Mouse (Mus musculus) cerebellum, postnatal 4 days (tissue): ENCODE measurements around the gene Gm382.

Experiments
- DNase-seq, 2 experiments: peaks; one replicate each; pipeline ENCODE4 v3.0.0; 2022; ENCODE audit warnings: low spot score in 2 of 2, mixed read lengths in 1 of 2

Gm382 gene

GRCm38 (mm10) chrX:127039672-127040071, at the start of gene Gm382:
Gene Gm382, plus strand, starts transcription at chrX:127039972.
- DNase-seq = no peak

- no peak for DNase-seq
Measured at GRCm38 (mm10) chrX:127070179-127070578, 30.4 kb downstream of the Gm382 start.

GRCm38 (mm10) chrX:127091282-127091681, 51.5 kb downstream of the Gm382 start:
- DNase-seq = no peak

GRCm38 (mm10) chrX:127093036-127093435, 53.3 kb downstream of the Gm382 start:
- no peak for DNase-seq

GRCm38 (mm10) chrX:127093961-127094360, 54.2 kb downstream of the Gm382 start:
- no peak for DNase-seq

- no peak for DNase-seq
Measured at GRCm38 (mm10) chrX:127104341-127104740, 64.6 kb downstream of the Gm382 start.
